Mouse (Mus musculus): ENCODE measurements around the gene Tssk4. TPM values are rescaled to one million over a fixed set of nuclear protein-coding genes. Genes with fewer than 3 reads are reported as not detected.

Gene Tssk4
- polyA plus RNA-seq, 1 experiment from 2014 or later, result 0.42 TPM

DNA sequence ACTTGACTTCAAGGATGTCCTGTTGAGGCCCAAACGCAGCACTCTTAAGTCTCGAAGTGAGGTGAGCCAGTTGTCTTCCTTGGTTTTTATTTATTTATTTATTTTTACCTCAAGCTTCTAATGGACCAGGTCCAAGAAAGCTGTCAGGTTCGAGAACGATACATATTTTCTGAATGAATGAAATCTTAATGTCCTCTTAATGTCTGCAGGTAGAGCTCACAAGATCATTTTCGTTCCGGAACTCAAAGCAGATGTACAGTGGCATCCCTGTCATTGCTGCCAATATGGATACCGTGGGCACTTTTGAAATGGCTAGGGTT is 22.7 kb downstream of the Tssk4 start:
- in situ Hi-C loops (cut with MboI; ENCODE audit: low pct_unique_long_range_greater_than_20kb), result no loop called here
- H3K27me3 ChIP-seq, result no peaks in the 10 kb centered on the region
- no peak for TF ChIP-seq CTCF (IDR thresholded peaks at IDR 0.05)
- CTCF ChIA-PET, result interaction anchor here (1.3 kb wide), 2 partner anchors 9 to 10 kb away, joined by 3 read pairs; partner anchors contain the start of gene Tinf2
- ATAC-seq (no peak), DNase-seq (ENCODE audit: low read depth, low spot score) (no peak)
- POLR2A ChIA-PET, result interaction anchor here (0.6 to 1.2 kb wide), 4 partner anchors 8 to 809 kb away, joined by 3 to 6 read pairs (median 4); no protein-coding TSS in a partner anchor

DNA sequence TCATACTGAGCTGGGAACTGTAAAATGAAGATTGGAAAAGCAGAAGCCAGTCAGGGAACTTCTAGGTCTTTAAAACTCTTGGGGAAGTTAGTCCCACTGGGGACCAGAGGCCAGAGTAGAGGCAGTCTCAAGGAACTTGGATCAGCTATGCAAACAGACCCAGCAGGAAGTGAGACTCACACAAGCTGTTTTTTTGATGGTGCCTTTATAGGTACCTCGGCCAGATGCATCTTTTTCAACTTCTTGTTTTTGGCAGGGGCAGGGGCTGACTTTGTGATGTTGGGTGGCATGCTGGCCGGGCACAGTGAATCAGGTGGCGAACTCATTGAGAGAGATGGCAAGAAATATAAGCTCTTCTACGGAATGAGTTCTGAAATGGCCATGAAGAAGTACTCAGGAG is 27.6 kb downstream of the Tssk4 start:
- DNase-seq (ENCODE audit: low read depth, low spot score), result no peak
- POLR2A ChIA-PET, result no interaction called here
- no peaks in the 10 kb centered on the region for H3K27me3 ChIP-seq
- in situ Hi-C loops (cut with MboI; ENCODE audit: low pct_unique_long_range_greater_than_20kb), result no loop called here
- no peak for TF ChIP-seq CTCF (IDR thresholded peaks at IDR 0.05)
- CTCF ChIA-PET, result no interaction called here
- ATAC-seq, result no peak

DNA sequence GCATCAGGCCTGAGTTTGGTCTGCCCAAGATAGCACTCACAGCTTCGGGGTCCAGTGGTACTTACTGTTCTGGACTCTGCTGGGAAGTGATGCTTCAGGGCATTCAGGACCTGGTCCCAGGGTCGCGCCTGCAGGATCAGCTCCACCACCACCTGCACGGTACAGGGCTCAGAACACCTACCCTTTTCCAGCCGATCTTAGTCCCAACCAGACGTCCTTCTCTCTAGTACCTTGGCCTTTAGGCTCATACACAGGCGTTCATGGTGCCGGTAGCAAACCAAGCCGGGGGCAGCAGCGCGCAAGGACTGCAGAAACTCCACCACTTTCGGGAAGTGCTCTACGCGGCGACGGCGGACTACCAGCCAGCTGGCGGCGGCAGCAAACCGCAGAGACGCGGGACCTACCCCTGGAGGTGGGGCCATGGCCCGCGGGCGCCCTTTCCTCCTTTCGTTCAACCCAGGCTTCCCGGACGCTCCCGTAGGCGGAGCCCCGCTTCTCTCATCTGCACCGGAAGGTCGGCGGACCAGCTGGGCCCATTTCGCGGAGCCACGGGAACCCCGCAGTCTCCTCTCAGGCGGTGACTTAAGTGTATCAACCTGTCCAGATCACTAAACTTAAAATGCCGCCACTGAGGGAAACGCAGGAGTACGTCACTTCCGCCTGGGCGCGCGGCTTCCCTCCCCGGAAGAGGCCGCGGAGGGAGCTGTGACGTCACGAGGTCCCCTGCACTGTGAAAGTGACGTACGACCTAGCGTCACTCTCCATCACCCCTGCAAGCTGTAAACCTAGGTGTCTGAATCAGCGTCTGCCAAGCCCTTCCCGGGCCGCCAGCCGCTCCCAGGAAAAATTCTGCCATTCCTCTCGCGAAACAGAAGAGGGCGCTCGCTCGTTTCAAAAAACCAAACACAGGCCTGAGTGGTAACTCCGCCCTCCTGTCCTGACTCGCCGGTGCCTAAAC is 31.5 kb downstream of the Tssk4 start, which contains the start of gene Tinf2:
Tinf2 (minus strand) TSS at position 661 of the 958 bp plus-strand sequence.
- no peak for TF ChIP-seq CTCF (IDR thresholded peaks at IDR 0.05)
- ATAC-seq (peak; percentile 84), DNase-seq (ENCODE audit: low read depth, low spot score) (peak; percentile 95)
- CTCF ChIA-PET, result interaction anchor here (0.7 to 8.9 kb wide), 14 partner anchors 9 to 74 kb away, joined by 3 to 80 read pairs (median 4); partner anchors contain the start of genes Dhrs1, Nedd8 and Nop9
- no peaks in the 10 kb centered on the region for H3K27me3 ChIP-seq
- in situ Hi-C loops (cut with MboI; ENCODE audit: low pct_unique_long_range_greater_than_20kb), result loop anchor here (5.0 kb wide), 1 partner anchor 61 kb away; no protein-coding TSS in a partner anchor
- POLR2A ChIA-PET, result interaction anchor here (0.8 to 2.4 kb wide), 3 partner anchors 9 to 64 kb away, joined by 3 to 14 read pairs (median 6); partner anchors contain the start of genes Dhrs1 and Nop9

DNA sequence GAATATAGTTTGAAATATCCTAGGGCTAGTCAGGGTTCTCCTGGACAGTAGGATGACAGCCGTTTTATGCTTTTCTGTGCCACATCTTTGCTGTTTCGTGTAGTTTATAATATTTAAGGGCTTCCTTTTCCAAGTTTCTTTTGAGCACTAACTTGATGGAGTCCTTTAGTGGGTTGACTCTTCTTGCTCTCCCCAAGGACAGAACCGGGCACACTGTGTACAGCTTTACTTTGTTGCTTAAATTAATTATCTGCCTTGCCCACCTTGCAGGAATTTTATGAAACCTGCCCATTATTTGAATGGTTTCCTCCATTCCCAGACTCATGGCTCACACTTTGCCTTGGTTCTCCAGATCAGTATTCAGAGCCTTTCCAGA is 32.1 kb downstream of the Tssk4 start:
- H3K27me3 ChIP-seq, result no peaks in the 10 kb centered on the region
- POLR2A ChIA-PET, result interaction anchor here (0.8 to 2.4 kb wide), 2 partner anchors 9 to 63 kb away, joined by 3 to 14 read pairs; partner anchors contain the start of genes Dhrs1 and Nop9
- DNase-seq (ENCODE audit: low read depth, low spot score), result no peak
- CTCF ChIA-PET, result interaction anchor here (0.7 to 8.9 kb wide), 16 partner anchors 10 to 74 kb away, joined by 3 to 80 read pairs (median 4); partner anchors contain the start of genes Dhrs1, Nedd8 and Nop9
- ATAC-seq, result no peak
- TF ChIP-seq CTCF (IDR thresholded peaks at IDR 0.05), result no peak
- in situ Hi-C loops (cut with MboI; ENCODE audit: low pct_unique_long_range_greater_than_20kb), result loop anchor here (5.0 kb wide), 1 partner anchor 60 kb away; no protein-coding TSS in a partner anchor

DNA sequence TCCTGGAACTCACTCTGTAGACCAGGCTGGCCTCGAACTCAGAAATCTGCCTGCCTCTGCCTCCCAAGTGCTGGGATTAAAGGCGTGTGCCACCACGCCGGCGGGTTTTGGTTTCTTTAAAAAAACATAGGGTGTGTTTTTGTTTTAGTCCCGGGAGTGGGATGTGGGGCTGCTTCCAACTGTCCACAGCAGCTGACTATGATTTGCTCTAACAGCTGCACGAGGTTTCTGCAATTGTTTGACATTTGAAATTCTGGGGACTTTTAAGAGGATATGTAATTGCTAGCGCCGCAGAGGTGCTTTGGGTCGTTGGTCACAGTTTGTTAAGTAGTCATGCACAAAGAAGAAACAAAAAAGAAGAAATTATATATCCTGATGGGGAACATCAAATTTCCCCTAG is 39.4 kb downstream of the Tssk4 start:
- ChIA-PET CTCF (interaction anchor here (0.7 kb wide), 1 partner anchor 33 kb away, joined by 3 read pairs; the partner anchor contains the start of gene Rabggta), POLR2A (no interaction called here)
- ATAC-seq (no peak), DNase-seq (ENCODE audit: low read depth, low spot score) (no peak)
- in situ Hi-C loops (cut with MboI; ENCODE audit: low pct_unique_long_range_greater_than_20kb), result no loop called here
- H3K27me3 ChIP-seq, result no peaks in the 10 kb centered on the region
- TF ChIP-seq CTCF (IDR thresholded peaks at IDR 0.05), result no peak

DNA sequence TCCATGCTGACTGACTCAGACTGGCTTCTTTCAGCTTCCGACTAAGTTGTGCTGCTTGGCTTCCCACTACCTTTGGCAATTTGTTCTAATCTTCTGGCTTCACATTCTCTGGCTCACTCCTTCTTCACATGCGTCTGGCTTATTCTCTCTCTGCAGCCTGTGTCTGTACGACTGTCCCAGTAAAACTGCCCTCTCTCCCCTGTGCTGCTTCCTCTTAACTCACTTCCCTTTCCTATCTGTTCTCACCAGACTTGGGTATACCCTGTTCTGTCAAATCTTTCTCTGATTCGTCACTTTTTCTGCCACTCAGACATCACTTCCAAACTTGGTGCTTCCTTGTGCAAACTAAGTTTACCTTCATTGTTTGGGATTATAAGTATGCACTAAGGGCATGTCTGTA is 47.2 kb downstream of the Tssk4 start:
- no peak for DNase-seq (ENCODE audit: low read depth, low spot score)
- POLR2A ChIA-PET, result no interaction called here
- in situ Hi-C loops (cut with MboI; ENCODE audit: low pct_unique_long_range_greater_than_20kb), result no loop called here
- TF ChIP-seq CTCF (IDR thresholded peaks at IDR 0.05), result no peak
- CTCF ChIA-PET, result interaction anchor here (1.1 to 1.4 kb wide), 2 partner anchors 11 to 37 kb away, joined by 3 read pairs; no protein-coding TSS in a partner anchor
- H3K27me3 ChIP-seq, result no peaks in the 10 kb centered on the region
- no peak for ATAC-seq

DNA sequence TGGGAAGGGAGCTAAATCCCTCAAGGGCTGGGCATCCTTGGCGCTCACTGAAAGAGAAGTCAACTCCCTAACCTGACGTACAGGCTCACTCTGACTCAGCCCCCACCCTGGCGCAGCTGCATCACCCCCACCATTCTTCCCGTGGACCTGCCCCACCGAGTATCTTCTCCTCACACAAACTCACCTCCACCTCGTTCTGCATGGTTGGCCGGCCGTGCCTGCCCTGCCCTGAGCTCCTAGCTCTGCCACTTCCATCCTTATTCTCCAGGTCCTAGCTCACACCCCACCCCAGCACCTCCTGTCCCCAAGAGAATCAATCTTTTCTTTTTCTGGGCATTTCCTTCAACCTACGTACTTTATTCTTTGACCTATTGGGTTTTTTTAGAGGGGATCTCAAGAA is 51.1 kb downstream of the Tssk4 start:
- DNase-seq (ENCODE audit: low read depth, low spot score) (no peak), ATAC-seq (no peak)
- ChIA-PET CTCF (interaction anchor here (1.6 to 1.8 kb wide), 2 partner anchors 11 to 19 kb away, joined by 4 to 5 read pairs; partner anchors contain the start of gene Tinf2), POLR2A (interaction anchor here (1.3 to 1.4 kb wide), 2 partner anchors 12 to 15 kb away, joined by 3 read pairs; partner anchors contain the start of gene Tgm1)
- TF ChIP-seq CTCF (IDR thresholded peaks at IDR 0.05), result no peak
- no peaks in the 10 kb centered on the region for H3K27me3 ChIP-seq
- in situ Hi-C loops (cut with MboI; ENCODE audit: low pct_unique_long_range_greater_than_20kb), result no loop called here

Other genes with a start within 250 kb of the Tssk4 start
- 71.3 TPM for gene Dhrs4, start 171.4 kb upstream of the Tssk4 start, polyA plus RNA-seq (2021)
- gene Carmil3, start 159.5 kb upstream of the Tssk4 start, polyA plus RNA-seq (2021), result 2.6 TPM
- not detected for gene Cpne6, start 139.7 kb upstream of the Tssk4 start, polyA plus RNA-seq (2021)
- gene Nrl, start 125.2 kb upstream of the Tssk4 start, polyA plus RNA-seq (2021), result not detected
- gene Pck2, start 109.9 kb upstream of the Tssk4 start, polyA plus RNA-seq (2021), result 109 TPM
- gene Dcaf11, start 90.2 kb upstream of the Tssk4 start, polyA plus RNA-seq (2021), result 71.7 TPM
- gene A730061H03Rik, start 89.8 kb upstream of the Tssk4 start, polyA plus RNA-seq (2021), result 4.7 TPM
- gene Fitm1, start 74.6 kb upstream of the Tssk4 start, polyA plus RNA-seq (2021), result not detected
- 243 TPM for gene Psme1, start 72.1 kb upstream of the Tssk4 start, polyA plus RNA-seq (2021)
- gene Emc9, start 64.9 kb upstream of the Tssk4 start, polyA plus RNA-seq (2021), result 7.3 TPM
- gene Psme2, start 59.1 kb upstream of the Tssk4 start, polyA plus RNA-seq (2021), result 177 TPM
- 28.0 TPM for gene Rnf31, start 58.5 kb upstream of the Tssk4 start, polyA plus RNA-seq (2021)
- 24.2 TPM for gene Irf9, start 46.6 kb upstream of the Tssk4 start, polyA plus RNA-seq (2021)
- not detected for gene Rec8, start 32.1 kb upstream of the Tssk4 start, polyA plus RNA-seq (2021)
- 116 TPM for gene Ipo4, start 14.2 kb upstream of the Tssk4 start, polyA plus RNA-seq (2021)
- 1.5 TPM for gene Gm49378, start 12.3 kb upstream of the Tssk4 start, polyA plus RNA-seq (2021)
- gene Tm9sf1, start 6.4 kb upstream of the Tssk4 start, polyA plus RNA-seq (2021), result 109 TPM
- gene Mdp1, start 10.3 kb downstream of the Tssk4 start, polyA plus RNA-seq (2021), result 29.7 TPM
- 35.9 TPM for gene Gmpr2, start 21.8 kb downstream of the Tssk4 start, polyA plus RNA-seq (2021)
- 325 TPM for gene Nedd8, start 21.9 kb downstream of the Tssk4 start, polyA plus RNA-seq (2021)
- 19.5 TPM for gene Tinf2, start 31.6 kb downstream of the Tssk4 start, polyA plus RNA-seq (2021)
- 0.12 TPM for gene Tgm1, start 63.7 kb downstream of the Tssk4 start, polyA plus RNA-seq (2021)
- gene Rabggta, start 72.1 kb downstream of the Tssk4 start, polyA plus RNA-seq (2021), result 32.8 TPM
- 87.3 TPM for gene Dhrs1, start 95.5 kb downstream of the Tssk4 start, polyA plus RNA-seq (2021)
- 25.5 TPM for gene Nop9, start 95.5 kb downstream of the Tssk4 start, polyA plus RNA-seq (2021)
- gene Cideb, start 108.3 kb downstream of the Tssk4 start, polyA plus RNA-seq (2021), result 1.9 TPM
- not detected for gene Ltb4r2, start 111.2 kb downstream of the Tssk4 start, polyA plus RNA-seq (2021)
- gene Ltb4r1, start 115.8 kb downstream of the Tssk4 start, polyA plus RNA-seq (2021), result not detected
- not detected for gene Adcy4, start 133.9 kb downstream of the Tssk4 start, polyA plus RNA-seq (2021)
- gene Ripk3, start 138.7 kb downstream of the Tssk4 start, polyA plus RNA-seq (2021), result 0.12 TPM
- 3.9 TPM for gene Nfatc4, start 173.0 kb downstream of the Tssk4 start, polyA plus RNA-seq (2021)
- gene Nynrin, start 203.8 kb downstream of the Tssk4 start, polyA plus RNA-seq (2021), result not detected
- gene Cbln3, start 234.2 kb downstream of the Tssk4 start, polyA plus RNA-seq (2021), result 0.12 TPM
- 16.2 TPM for gene Khnyn, start 234.8 kb downstream of the Tssk4 start, polyA plus RNA-seq (2021)

Measured in Patski (cell line).